Mouse (Mus musculus): ENCODE measurements around the gene Grn. TPM values are rescaled to one million over a fixed set of nuclear protein-coding genes. Genes with fewer than 3 reads are reported as not detected.
A peak's percentile ranks its signal among the peaks of the same experiment; 100 is the strongest.

The Grn gene
- polyA plus RNA-seq, 1 experiment from 2014 or later = 95.4 TPM

DNA sequence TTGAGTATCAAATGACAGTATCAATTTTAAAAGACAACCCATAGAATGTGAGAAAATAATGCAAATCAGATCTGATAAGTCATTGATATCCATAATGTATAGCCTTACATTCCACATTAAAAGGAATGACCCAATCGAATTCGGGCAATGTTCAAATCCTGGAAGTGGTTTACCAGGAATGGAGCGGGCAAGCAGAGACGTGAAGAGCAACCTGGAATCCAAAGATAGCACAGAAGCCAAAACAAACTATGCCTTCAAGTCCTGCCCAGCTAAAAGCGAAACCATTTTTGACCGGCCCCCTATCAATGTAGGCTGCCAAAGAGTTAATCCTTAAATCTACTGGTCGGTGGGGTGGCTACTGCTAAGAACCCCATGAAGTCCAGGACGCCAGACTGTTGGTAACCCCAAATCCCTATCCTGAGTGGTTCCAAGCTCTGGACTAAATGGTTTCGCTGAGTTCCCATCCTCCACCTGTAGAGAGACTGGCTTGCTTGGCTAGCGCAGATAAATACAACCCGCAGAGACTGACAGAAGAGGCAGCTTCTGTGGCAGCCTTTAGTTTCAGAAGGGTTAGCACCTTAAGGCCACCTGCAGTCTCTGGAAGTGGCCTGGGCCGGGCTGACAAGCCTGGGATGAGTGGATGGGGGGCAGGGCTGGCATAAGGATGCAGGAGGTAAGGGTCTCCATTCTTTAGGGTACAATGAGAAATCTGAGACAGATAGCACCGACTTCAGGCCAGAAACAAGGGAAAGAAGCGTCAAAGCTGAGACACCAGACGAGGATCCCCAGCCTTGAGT is 37.5 kb upstream of the Grn start:
- no peaks in the 10 kb centered on the region for H3K9me3 ChIP-seq (ENCODE audit: control insufficient read depth, low read length)
- peak overlapping the region; percentile 98 for H3K27ac ChIP-seq (ENCODE audit: low read depth, low read length)
- H3K36me3 ChIP-seq (ENCODE audit: control insufficient read depth, insufficient read depth, low read length) = no peaks in the 10 kb centered on the region
- ATAC-seq = peak; percentile 62; the same call in 1 of the 2 replicates
- H3K9ac ChIP-seq (ENCODE audit: low read depth, low read length) = peak overlapping the region; percentile 71
- peak overlapping the region; percentile 78 for H3K4me2 ChIP-seq (ENCODE audit: low read length)
- H3K27me3 ChIP-seq (replicated peaks; ENCODE audit: control insufficient read depth, insufficient read depth, low read length) = no peaks in the 10 kb centered on the region
- H3K4me3 ChIP-seq (ENCODE audit: low read length) = peak overlapping the region; percentile 87
- 22% methylated on average over 15 of the region's 15 CpGs for WGBS
- peaks cover 39% of the 10 kb centered on the region for H3K4me1 ChIP-seq (ENCODE audit: control insufficient read depth, insufficient read depth, low read depth, low read length)

DNA sequence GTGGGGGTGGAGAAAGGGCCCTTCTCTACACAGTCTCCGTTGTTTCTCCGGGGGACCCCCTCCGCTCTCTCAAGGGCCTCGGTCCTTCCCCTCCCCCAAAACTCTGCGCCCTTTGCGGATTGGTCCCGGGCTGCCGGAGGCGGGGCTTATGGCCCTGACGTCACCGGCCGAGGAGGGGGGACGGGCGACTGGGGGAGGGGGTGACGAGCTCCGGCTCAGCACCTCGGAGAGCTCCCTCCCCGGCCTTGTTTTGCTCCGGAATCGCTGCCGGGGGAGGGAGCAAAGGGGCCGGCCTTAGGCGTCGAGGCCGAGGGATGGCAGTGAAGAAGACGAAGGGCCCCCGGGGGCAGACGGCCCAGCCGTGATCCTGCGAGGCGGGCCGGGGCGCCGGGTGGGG is 36.9 kb upstream of the Grn start, which contains the start of gene Rundc3a:
Rundc3a (plus strand) TSS at position 166 of the 397 bp plus-strand sequence.
- Histone ChIP-seq H3K9me3 (ENCODE audit: control insufficient read depth, low read length) (no peaks in the 10 kb centered on the region), H3K27me3 (replicated peaks; ENCODE audit: control insufficient read depth, insufficient read depth, low read length) (no peaks in the 10 kb centered on the region), H3K9ac (ENCODE audit: low read depth, low read length) (peak within 1 kb of the TSS; percentile 91), H3K36me3 (ENCODE audit: control insufficient read depth, insufficient read depth, low read length) (no peaks in the 10 kb centered on the region; the same call in 1 of the 2 replicates), H3K4me1 (ENCODE audit: control insufficient read depth, insufficient read depth, low read depth, low read length) (peaks cover 39% of the 10 kb centered on the region), H3K27ac (ENCODE audit: low read depth, low read length) (peak within 1 kb of the TSS; percentile 98), H3K4me2 (ENCODE audit: low read length) (peak within 1 kb of the TSS; percentile 78), H3K4me3 (ENCODE audit: low read length) (peak within 1 kb of the TSS; percentile 87)
- ATAC-seq = peak; percentile 93
- WGBS = 0% methylated on average over 29 of the region's 34 CpGs

DNA sequence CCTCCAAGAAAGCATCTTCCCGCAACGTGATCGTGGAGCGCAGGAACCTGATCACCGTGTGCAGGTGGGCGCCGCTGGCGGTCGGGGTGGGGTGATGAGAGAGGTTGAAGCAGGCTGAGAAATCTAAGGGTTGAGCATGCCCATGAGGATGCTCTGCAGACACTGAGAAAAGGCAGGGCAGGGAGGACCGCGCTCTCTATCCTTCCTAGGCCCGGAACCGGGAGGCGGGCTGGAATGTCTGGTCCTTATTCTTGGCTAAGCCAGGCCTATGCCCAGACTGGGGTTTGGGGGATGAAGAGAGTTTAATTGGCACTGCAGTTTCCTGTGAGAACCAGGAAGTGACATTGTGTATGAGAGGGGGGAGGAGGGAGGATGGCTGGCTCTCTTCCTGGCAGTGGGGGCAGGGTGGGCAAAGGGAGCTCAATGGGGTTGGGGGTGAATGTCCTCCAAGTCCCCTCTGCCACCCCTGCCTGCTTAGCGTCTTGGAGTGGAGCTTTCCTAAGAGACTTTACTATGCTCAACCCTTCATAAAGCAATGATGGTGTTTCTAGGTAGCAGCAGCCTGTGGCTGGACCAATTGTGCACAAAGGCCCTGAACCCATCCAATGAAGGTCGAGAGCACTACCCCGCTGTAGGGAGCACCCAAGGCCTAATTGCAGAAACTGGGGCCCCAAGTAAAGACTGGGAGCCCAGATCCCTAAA is 36.2 kb upstream of the Grn start:
- Histone ChIP-seq H3K27ac (ENCODE audit: low read depth, low read length) (peak overlapping the region; percentile 98), H3K4me3 (ENCODE audit: low read length) (peak overlapping the region; percentile 87), H3K4me2 (ENCODE audit: low read length) (peak overlapping the region; percentile 78), H3K36me3 (ENCODE audit: control insufficient read depth, insufficient read depth, low read length) (no peaks in the 10 kb centered on the region; the same call in 1 of the 2 replicates), H3K9me3 (ENCODE audit: control insufficient read depth, low read length) (no peaks in the 10 kb centered on the region), H3K9ac (ENCODE audit: low read depth, low read length) (peak overlapping the region; percentile 91), H3K4me1 (ENCODE audit: control insufficient read depth, insufficient read depth, low read depth, low read length) (peaks cover 42% of the 10 kb centered on the region), H3K27me3 (replicated peaks; ENCODE audit: control insufficient read depth, insufficient read depth, low read length) (no peaks in the 10 kb centered on the region)
- ATAC-seq = peak; percentile 65
- 5% methylated on average over 17 of the region's 17 CpGs for WGBS

DNA sequence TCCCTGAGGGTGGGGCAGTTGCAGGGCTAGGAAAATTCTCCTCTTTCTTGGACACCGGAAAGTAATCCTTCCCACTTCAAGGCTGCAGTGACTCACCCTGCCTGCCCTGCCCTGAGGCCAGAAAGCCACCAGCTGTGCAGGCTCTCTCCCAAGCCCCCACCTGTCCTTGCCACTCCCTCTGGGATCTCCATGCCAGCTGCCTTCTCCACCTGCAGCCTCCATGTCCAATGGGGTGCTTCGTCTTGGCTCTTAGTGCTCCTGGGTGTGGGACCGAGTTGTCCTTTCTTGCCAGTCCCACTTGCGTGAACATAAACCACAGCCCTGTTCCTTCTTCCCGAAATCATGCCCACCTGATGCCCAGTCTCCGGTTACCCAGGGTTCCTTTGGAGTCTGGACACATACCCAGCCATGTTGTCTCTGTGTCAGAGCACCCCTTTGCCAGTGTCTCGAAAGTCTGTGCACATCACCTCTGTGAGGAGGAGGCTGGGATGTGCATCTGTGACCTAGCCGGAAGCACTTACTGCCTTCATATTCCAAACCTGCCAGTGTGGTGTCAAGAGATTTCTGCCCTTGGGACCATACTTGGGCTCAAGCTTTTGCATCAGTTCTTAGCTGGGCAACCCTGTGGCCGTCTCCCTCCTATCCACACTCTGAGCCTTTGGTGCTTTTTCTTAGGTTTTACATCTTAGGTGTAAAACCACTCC is 35.5 kb upstream of the Grn start:
- Histone ChIP-seq H3K4me2 (ENCODE audit: low read length) (peak overlapping the region; percentile 78), H3K9me3 (ENCODE audit: control insufficient read depth, low read length) (no peaks in the 10 kb centered on the region), H3K9ac (ENCODE audit: low read depth, low read length) (peak overlapping the region; percentile 91), H3K27ac (ENCODE audit: low read depth, low read length) (peak overlapping the region; percentile 98), H3K4me1 (ENCODE audit: control insufficient read depth, insufficient read depth, low read depth, low read length) (peaks cover 45% of the 10 kb centered on the region), H3K27me3 (replicated peaks; ENCODE audit: control insufficient read depth, insufficient read depth, low read length) (no peaks in the 10 kb centered on the region), H3K36me3 (ENCODE audit: control insufficient read depth, insufficient read depth, low read length) (peaks cover 6% of the 10 kb centered on the region; the same call in 1 of the 2 replicates), H3K4me3 (ENCODE audit: low read length) (peak overlapping the region; percentile 87)
- no peak for ATAC-seq
- WGBS = 53% methylated on average over 9 of the region's 9 CpGs

DNA sequence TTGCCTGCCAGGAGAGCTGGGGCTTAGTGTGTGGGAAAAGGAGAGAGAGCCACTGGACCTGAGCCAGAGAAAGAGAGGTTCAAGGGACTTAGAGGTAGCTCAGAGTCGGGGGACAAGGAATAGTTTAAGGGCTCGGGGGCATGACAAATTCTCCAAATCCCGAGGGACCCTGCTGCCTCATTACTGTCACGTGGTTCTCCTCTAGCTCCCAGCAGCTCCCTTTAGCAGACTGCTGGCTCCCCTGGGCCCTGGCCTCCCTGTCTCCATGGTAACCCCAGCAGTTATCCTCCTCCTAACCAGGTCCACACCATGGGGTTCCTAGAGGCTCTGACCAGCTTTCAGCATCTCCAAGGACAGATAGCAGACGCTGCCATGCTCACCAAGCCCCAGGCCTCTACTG is 34.9 kb upstream of the Grn start:
- H3K9ac ChIP-seq (ENCODE audit: low read depth, low read length) = peak overlapping the region; percentile 91
- peaks cover 10% of the 10 kb centered on the region; the same call in 1 of the 2 replicates for H3K36me3 ChIP-seq (ENCODE audit: control insufficient read depth, insufficient read depth, low read length)
- peak overlapping the region; percentile 87 for H3K4me3 ChIP-seq (ENCODE audit: low read length)
- H3K27me3 ChIP-seq (replicated peaks; ENCODE audit: control insufficient read depth, insufficient read depth, low read length) = no peaks in the 10 kb centered on the region
- no peaks in the 10 kb centered on the region for H3K9me3 ChIP-seq (ENCODE audit: control insufficient read depth, low read length)
- peaks cover 47% of the 10 kb centered on the region for H3K4me1 ChIP-seq (ENCODE audit: control insufficient read depth, insufficient read depth, low read depth, low read length)
- H3K27ac ChIP-seq (ENCODE audit: low read depth, low read length) = peak overlapping the region; percentile 70
- under 1% methylated on average over 5 of the region's 5 CpGs for WGBS
- no peak for ATAC-seq
- peak overlapping the region; percentile 78 for H3K4me2 ChIP-seq (ENCODE audit: low read length)

DNA sequence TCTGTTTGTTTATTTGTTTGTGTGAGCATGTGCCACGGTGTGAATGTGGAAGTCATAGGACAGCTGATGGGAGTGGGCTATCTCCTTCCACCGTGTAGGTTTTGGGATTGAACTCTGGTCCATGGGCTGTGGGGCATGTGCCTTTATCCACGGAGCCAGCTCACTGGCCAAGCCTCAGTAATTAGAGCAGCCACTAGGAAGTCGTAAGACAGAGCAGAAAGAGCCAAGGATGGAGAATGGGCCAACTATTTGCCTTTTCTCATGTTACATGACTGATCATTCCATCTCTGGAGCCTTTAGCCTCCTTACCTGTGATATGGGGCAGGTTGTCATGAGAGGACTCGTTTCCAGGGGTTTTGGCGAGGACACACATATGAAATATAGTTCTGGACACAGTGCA is 33.9 kb upstream of the Grn start:
- Histone ChIP-seq H3K4me3 (ENCODE audit: low read length) (no peak overlapping the region; the same call in 1 of the 2 replicates), H3K36me3 (ENCODE audit: control insufficient read depth, insufficient read depth, low read length) (peaks cover 11% of the 10 kb centered on the region; the same call in 1 of the 2 replicates), H3K27me3 (replicated peaks; ENCODE audit: control insufficient read depth, insufficient read depth, low read length) (no peaks in the 10 kb centered on the region), H3K4me2 (ENCODE audit: low read length) (peak overlapping the region; percentile 78), H3K9me3 (ENCODE audit: control insufficient read depth, low read length) (no peaks in the 10 kb centered on the region), H3K4me1 (ENCODE audit: control insufficient read depth, insufficient read depth, low read depth, low read length) (peaks cover 47% of the 10 kb centered on the region), H3K9ac (ENCODE audit: low read depth, low read length) (peak overlapping the region; percentile 29), H3K27ac (ENCODE audit: low read depth, low read length) (no peak overlapping the region)
- ATAC-seq = no peak
- WGBS = 55% methylated on average over 6 of the region's 6 CpGs

DNA sequence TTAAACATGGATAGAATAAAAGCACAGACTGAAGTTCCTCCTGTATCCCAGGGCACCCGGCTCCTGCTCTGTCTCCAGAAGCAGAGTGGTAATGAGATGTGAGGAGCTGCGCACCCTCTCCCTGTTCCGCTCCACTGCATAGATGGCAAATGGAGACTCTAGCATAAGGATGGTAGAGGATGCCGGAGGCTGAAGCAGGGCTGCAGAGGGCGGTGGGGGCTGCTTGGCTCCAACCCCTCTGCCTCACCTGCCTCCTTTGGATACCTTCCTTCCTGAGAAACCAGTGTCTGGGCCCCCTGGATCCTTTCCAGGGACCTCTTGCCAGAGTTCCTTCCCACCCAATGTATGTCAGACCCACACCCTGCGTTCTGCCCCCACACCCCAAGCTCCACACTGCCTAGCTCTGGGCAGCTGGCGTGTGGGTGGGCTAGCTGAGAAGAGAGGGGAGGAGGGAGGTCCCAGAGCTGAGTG is 33.4 kb upstream of the Grn start:
- Histone ChIP-seq H3K4me3 (ENCODE audit: low read length) (no peak overlapping the region; the same call in 1 of the 2 replicates), H3K27me3 (replicated peaks; ENCODE audit: control insufficient read depth, insufficient read depth, low read length) (no peaks in the 10 kb centered on the region), H3K36me3 (ENCODE audit: control insufficient read depth, insufficient read depth, low read length) (peaks cover 13% of the 10 kb centered on the region), H3K4me2 (ENCODE audit: low read length) (peak overlapping the region; percentile 78), H3K9ac (ENCODE audit: low read depth, low read length) (peak overlapping the region; percentile 29), H3K9me3 (ENCODE audit: control insufficient read depth, low read length) (no peaks in the 10 kb centered on the region), H3K27ac (ENCODE audit: low read depth, low read length) (no peak overlapping the region), H3K4me1 (ENCODE audit: control insufficient read depth, insufficient read depth, low read depth, low read length) (peaks cover 47% of the 10 kb centered on the region)
- 61% methylated on average over 7 of the region's 7 CpGs for WGBS
- no peak for ATAC-seq

DNA sequence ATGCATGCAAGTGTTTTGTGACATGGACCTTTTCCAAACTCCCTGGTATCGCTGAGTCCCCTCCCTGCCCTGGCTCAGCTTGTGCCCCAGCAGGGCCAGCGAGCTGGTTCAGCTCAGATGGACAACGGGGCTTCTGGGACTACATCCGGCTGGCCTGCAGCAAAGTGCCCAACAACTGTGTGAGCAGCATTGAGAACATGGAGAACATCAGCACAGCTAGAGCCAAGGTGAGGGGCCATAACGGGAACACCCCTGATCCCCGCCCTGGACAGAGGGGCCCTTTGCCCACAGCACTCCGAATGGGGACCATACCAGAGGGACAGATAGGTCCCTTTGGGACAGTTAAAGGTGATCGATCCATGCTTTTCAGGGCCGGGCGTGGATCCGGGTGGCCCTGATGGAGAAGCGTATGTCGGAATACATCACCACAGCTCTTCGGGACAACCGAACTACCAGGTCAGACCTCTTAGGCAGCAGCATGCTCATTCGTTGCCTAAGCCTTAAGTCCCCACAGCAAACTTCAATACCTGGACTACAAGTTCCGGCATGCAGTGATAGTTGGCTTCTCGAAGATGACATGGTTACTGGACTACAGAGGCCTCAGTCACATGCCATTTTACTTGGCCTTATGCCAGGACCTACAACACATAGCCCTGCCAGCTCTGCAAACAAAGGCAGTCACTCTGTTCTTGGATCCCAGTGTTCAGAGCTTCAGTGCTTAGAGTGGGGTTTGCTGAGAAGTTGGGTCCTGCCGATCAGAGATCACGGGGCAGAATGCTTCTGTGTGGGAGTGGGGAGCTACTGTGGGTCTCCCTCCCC is 31.9 kb upstream of the Grn start:
- H3K9ac ChIP-seq (ENCODE audit: low read depth, low read length) = no peak overlapping the region
- peaks cover 41% of the 10 kb centered on the region for H3K4me1 ChIP-seq (ENCODE audit: control insufficient read depth, insufficient read depth, low read depth, low read length)
- no peak overlapping the region for H3K4me2 ChIP-seq (ENCODE audit: low read length)
- H3K9me3 ChIP-seq (ENCODE audit: control insufficient read depth, low read length) = no peaks in the 10 kb centered on the region
- no peaks in the 10 kb centered on the region for H3K27me3 ChIP-seq (replicated peaks; ENCODE audit: control insufficient read depth, insufficient read depth, low read length)
- H3K27ac ChIP-seq (ENCODE audit: low read depth, low read length) = no peak overlapping the region
- 72% methylated on average over 20 of the region's 20 CpGs for WGBS
- H3K36me3 ChIP-seq (ENCODE audit: control insufficient read depth, insufficient read depth, low read length) = peaks cover 28% of the 10 kb centered on the region
- no peak overlapping the region for H3K4me3 ChIP-seq (ENCODE audit: low read length)
- ATAC-seq = no peak
